Mouse (Mus musculus): Measurements from ENCODE around the gene Wdfy3. TPM values are rescaled to one million over a fixed set of nuclear protein-coding genes. Genes with fewer than 3 reads are reported as not detected.

The Wdfy3 gene
- polyA plus RNA-seq, 1 experiment from 2014 or later = 15.7 TPM

- no peak overlapping the region for H3K27ac ChIP-seq (ENCODE audit: poor library complexity, severe bottlenecking)
- no peaks in the 10 kb centered on the region for H3K9me3 ChIP-seq (replicated peaks)
- 89% methylated on average over 13 of the region's 13 CpGs for WGBS
- ATAC-seq (ENCODE audit: insufficient number of reproducible peaks, low FRiP score) = no peak
- H3K27me3 ChIP-seq (replicated peaks) = no peaks in the 10 kb centered on the region
- no peak overlapping the region for H3K9ac ChIP-seq
- peaks cover 20% of the 10 kb centered on the region for H3K4me1 ChIP-seq (replicated peaks)
- no peak overlapping the region for H3K4me2 ChIP-seq
- H3K36me3 ChIP-seq = peaks cover 69% of the 10 kb centered on the region
- H3K4me3 ChIP-seq = no peak overlapping the region
Measured at GRCm38 (mm10) chr5:101937909-101938596, 131.7 kb downstream of the Wdfy3 start.

DNA sequence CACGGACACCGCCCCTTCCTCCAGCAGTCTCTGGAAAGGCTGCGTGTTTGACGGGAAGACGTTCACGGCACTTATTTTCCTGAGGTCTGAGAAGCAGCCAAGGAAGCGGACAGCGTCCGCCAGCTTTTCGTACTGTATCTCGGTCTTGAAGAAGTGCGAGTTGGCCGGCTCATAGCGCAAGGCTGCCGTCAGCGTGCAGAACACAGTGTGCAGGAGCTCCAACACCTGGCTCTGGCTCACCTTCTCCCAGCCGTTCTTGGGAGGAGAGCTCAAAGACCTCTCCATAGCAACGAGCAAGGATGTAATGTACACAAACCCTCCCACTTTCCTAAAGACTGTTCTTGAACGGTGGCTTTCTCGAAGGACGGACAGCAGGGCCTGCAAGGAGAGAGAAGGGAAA is 132.4 kb downstream of the Wdfy3 start:
- Histone ChIP-seq H3K9ac (no peak overlapping the region), H3K27me3 (replicated peaks) (no peaks in the 10 kb centered on the region), H3K36me3 (peaks cover 63% of the 10 kb centered on the region), H3K4me2 (no peak overlapping the region), H3K4me1 (replicated peaks) (peaks cover 21% of the 10 kb centered on the region), H3K4me3 (no peak overlapping the region), H3K9me3 (replicated peaks) (no peaks in the 10 kb centered on the region), H3K27ac (ENCODE audit: poor library complexity, severe bottlenecking) (0 out of 2 replicates have a peak overlapping the region, but pooled peaks have one; percentile 13)
- ATAC-seq (ENCODE audit: insufficient number of reproducible peaks, low FRiP score) = no peak
- 76% methylated on average over 21 of the region's 21 CpGs for WGBS

- Histone ChIP-seq H3K9me3 (replicated peaks) (0 out of 2 replicates have a peak, but pooled peaks cover 2% of the 10 kb centered on the region), H3K27me3 (replicated peaks) (no peaks in the 10 kb centered on the region), H3K9ac (no peak overlapping the region), H3K4me2 (no peak overlapping the region), H3K4me1 (replicated peaks) (peaks cover 21% of the 10 kb centered on the region), H3K27ac (ENCODE audit: poor library complexity, severe bottlenecking) (no peak overlapping the region), H3K4me3 (no peak overlapping the region), H3K36me3 (peaks cover 54% of the 10 kb centered on the region)
- 58% methylated on average over 16 of the region's 16 CpGs for WGBS
- peak; percentile 73 for ATAC-seq (ENCODE audit: insufficient number of reproducible peaks, low FRiP score)
Measured at GRCm38 (mm10) chr5:101935893-101936292, 133.8 kb downstream of the Wdfy3 start.

GRCm38 (mm10) chr5:101934629-101935028 is 135.1 kb downstream of the Wdfy3 start:
- no peak overlapping the region for H3K27ac ChIP-seq (ENCODE audit: poor library complexity, severe bottlenecking)

DNA sequence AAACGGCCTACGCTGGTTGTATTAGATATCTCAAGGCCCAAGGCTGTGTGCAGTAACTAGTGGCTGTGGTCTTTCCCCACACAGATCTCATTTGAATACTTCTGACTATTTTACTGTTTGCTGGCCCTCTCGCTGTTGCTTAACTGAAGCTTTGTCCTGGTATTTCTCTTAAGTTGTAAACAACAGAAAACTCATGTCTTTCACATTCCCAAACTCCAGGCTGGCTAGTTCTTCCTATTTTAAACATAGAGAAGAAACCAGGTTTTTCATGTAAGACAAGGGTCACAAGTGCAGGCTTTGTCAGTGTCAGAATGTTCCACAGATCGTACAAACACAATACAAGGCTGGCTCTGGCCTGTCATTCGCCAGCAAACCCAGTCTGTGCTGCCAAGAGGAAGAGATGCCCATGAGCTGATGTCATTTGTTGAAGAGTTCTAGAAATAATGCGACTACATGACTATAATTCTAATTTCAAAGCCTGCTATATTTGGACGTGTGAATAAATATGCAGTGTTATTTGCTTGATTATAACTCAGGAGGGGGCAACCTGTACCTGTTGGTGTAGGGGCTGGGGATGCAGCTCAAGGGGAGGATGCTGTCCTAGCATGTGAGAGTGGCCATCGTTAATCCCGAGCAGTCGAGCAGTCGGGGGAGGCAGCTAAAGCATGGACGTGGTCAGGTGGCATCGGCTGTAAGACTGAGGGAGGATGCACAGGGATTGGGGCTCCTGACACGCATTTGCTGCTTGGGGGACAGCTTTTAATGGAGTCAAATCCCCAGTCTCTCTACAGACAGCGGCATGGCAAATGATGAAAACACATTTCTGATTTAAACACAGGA is 136.5 kb downstream of the Wdfy3 start:
- peaks cover 62% of the 10 kb centered on the region for H3K36me3 ChIP-seq
- no peaks in the 10 kb centered on the region for H3K27me3 ChIP-seq (replicated peaks)
- peaks cover 15% of the 10 kb centered on the region for H3K4me1 ChIP-seq (replicated peaks)
- H3K4me2 ChIP-seq = no peak overlapping the region
- ATAC-seq (ENCODE audit: insufficient number of reproducible peaks, low FRiP score) = no peak
- no peak overlapping the region for H3K9ac ChIP-seq
- peak overlapping the region; percentile 68 for H3K27ac ChIP-seq (ENCODE audit: poor library complexity, severe bottlenecking)
- no peak overlapping the region for H3K4me3 ChIP-seq
- H3K9me3 ChIP-seq (replicated peaks) = 0 out of 2 replicates have a peak, but pooled peaks cover 2% of the 10 kb centered on the region
- WGBS = 72% methylated on average over 15 of the region's 15 CpGs

More at GRCm38 (mm10) chr5:101934629-101935028, 135.1 kb downstream of the Wdfy3 start:
- no peak for ATAC-seq (ENCODE audit: insufficient number of reproducible peaks, low FRiP score)
- Histone ChIP-seq H3K9ac (no peak overlapping the region), H3K4me1 (replicated peaks) (peaks cover 20% of the 10 kb centered on the region), H3K27me3 (replicated peaks) (no peaks in the 10 kb centered on the region), H3K9me3 (replicated peaks) (0 out of 2 replicates have a peak, but pooled peaks cover 2% of the 10 kb centered on the region), H3K4me3 (no peak overlapping the region), H3K4me2 (no peak overlapping the region), H3K36me3 (peaks cover 60% of the 10 kb centered on the region)
- WGBS = 91% methylated on average over 7 of the region's 7 CpGs

DNA sequence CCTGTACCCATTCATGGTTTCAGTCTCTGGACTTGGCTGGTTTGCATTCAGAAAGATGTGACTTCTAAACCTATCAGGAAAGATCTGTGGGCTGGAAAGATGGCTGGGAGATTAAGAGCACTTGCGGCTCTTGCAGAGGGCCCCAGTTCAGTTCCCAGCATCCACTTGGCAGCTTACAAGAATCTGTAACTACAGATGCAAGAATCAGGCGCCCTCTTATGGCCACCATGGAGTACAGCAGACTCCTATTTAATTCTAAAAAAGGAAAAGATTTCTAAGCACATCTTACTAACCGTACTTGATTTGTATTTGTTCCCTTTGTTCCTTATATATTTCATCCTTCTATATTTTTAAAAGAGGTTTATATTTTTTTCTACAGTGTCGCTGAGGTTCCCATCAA is 137.7 kb downstream of the Wdfy3 start:
- H3K27me3 ChIP-seq (replicated peaks) = no peaks in the 10 kb centered on the region
- peaks cover 53% of the 10 kb centered on the region for H3K36me3 ChIP-seq
- H3K4me2 ChIP-seq = no peak overlapping the region
- 0 out of 2 replicates have a peak, but pooled peaks cover 2% of the 10 kb centered on the region for H3K9me3 ChIP-seq (replicated peaks)
- H3K4me3 ChIP-seq = no peak overlapping the region
- H3K4me1 ChIP-seq (replicated peaks) = peaks cover 8% of the 10 kb centered on the region
- H3K27ac ChIP-seq (ENCODE audit: poor library complexity, severe bottlenecking) = no peak overlapping the region
- no peak for ATAC-seq (ENCODE audit: insufficient number of reproducible peaks, low FRiP score)
- WGBS = 71% methylated on average over 4 of the region's 4 CpGs
- H3K9ac ChIP-seq = no peak overlapping the region

- H3K36me3 ChIP-seq = peaks cover 77% of the 10 kb centered on the region
- no peaks in the 10 kb centered on the region for H3K27me3 ChIP-seq (replicated peaks)
- no peak for ATAC-seq (ENCODE audit: insufficient number of reproducible peaks, low FRiP score)
- H3K4me2 ChIP-seq = no peak overlapping the region
- WGBS = 93% methylated on average over 8 of the region's 8 CpGs
- H3K27ac ChIP-seq (ENCODE audit: poor library complexity, severe bottlenecking) = no peak overlapping the region
- H3K9ac ChIP-seq = no peak overlapping the region
- H3K9me3 ChIP-seq (replicated peaks) = no peaks in the 10 kb centered on the region
- 0 out of 2 replicates have a peak, but pooled peaks cover 4% of the 10 kb centered on the region for H3K4me1 ChIP-seq (replicated peaks)
- H3K4me3 ChIP-seq = no peak overlapping the region
Measured at GRCm38 (mm10) chr5:101926311-101926710, 143.4 kb downstream of the Wdfy3 start.

GRCm38 (mm10) chr5:101923710-101924109 is 146.0 kb downstream of the Wdfy3 start:
- Histone ChIP-seq H3K27ac (ENCODE audit: poor library complexity, severe bottlenecking) (no peak overlapping the region), H3K4me1 (replicated peaks) (0 out of 2 replicates have a peak, but pooled peaks cover 4% of the 10 kb centered on the region), H3K27me3 (replicated peaks) (no peaks in the 10 kb centered on the region), H3K4me3 (no peak overlapping the region), H3K4me2 (no peak overlapping the region), H3K36me3 (peaks cover 81% of the 10 kb centered on the region), H3K9ac (no peak overlapping the region), H3K9me3 (replicated peaks) (no peaks in the 10 kb centered on the region)
- ATAC-seq (ENCODE audit: insufficient number of reproducible peaks, low FRiP score) = no peak
- 87% methylated on average over 11 of the region's 11 CpGs for WGBS

DNA sequence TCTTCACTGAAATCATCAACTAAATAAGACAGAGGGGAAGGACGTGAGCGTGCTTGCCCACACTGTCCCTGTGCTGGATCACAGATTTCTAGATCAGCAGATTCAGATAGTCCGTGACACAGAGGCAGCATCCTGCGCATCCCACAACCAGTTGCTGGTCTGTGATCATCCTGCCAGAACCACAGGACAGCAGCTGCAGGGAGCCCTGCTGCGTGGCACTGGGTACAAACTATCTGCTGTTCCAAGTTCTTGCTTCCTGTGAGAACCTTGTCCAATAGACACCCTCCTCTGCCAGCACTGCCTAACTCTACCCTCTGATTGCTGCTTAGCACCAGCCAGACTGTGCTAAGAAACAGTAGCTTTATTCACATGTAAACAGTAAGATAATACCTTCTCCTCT is 150.2 kb downstream of the Wdfy3 start:
- Histone ChIP-seq H3K36me3 (peaks cover 85% of the 10 kb centered on the region), H3K9me3 (replicated peaks) (no peaks in the 10 kb centered on the region), H3K4me3 (no peak overlapping the region), H3K9ac (no peak overlapping the region), H3K27ac (ENCODE audit: poor library complexity, severe bottlenecking) (no peak overlapping the region), H3K4me2 (no peak overlapping the region), H3K27me3 (replicated peaks) (no peaks in the 10 kb centered on the region), H3K4me1 (replicated peaks) (no peaks in the 10 kb centered on the region)
- no peak for ATAC-seq (ENCODE audit: insufficient number of reproducible peaks, low FRiP score)
- 92% methylated on average over 5 of the region's 5 CpGs for WGBS

GRCm38 (mm10) chr5:101909468-101909867 is 160.3 kb downstream of the Wdfy3 start:
- Histone ChIP-seq H3K36me3 (peaks cover 85% of the 10 kb centered on the region), H3K4me1 (replicated peaks) (no peaks in the 10 kb centered on the region), H3K9me3 (replicated peaks) (no peaks in the 10 kb centered on the region), H3K27ac (ENCODE audit: poor library complexity, severe bottlenecking) (no peak overlapping the region), H3K27me3 (replicated peaks) (no peaks in the 10 kb centered on the region), H3K4me2 (no peak overlapping the region), H3K4me3 (no peak overlapping the region), H3K9ac (no peak overlapping the region)
- 91% methylated on average over 10 of the region's 10 CpGs for WGBS
- no peak for ATAC-seq (ENCODE audit: insufficient number of reproducible peaks, low FRiP score)

GRCm38 (mm10) chr5:101905624-101906023 is 164.1 kb downstream of the Wdfy3 start:
- no peaks in the 10 kb centered on the region for H3K27me3 ChIP-seq (replicated peaks)
- WGBS = 91% methylated on average over 3 of the region's 3 CpGs
- no peaks in the 10 kb centered on the region for H3K4me1 ChIP-seq (replicated peaks)
- H3K36me3 ChIP-seq = peaks cover 87% of the 10 kb centered on the region
- H3K4me3 ChIP-seq = no peak overlapping the region
- ATAC-seq (ENCODE audit: insufficient number of reproducible peaks, low FRiP score) = no peak
- H3K4me2 ChIP-seq = no peak overlapping the region
- H3K9ac ChIP-seq = no peak overlapping the region
- no peaks in the 10 kb centered on the region for H3K9me3 ChIP-seq (replicated peaks)
- H3K27ac ChIP-seq (ENCODE audit: poor library complexity, severe bottlenecking) = no peak overlapping the region
